Mouse (Mus musculus): ENCODE data around the gene Gstp3.
A peak's percentile ranks its signal among the peaks of the same experiment; 100 is the strongest.
"Not testable (repeated sequence)": the region's sequence is repeated elsewhere in the genome, so short reads cannot be mapped to it uniquely, and the experiment has no call there.

Gene Gstp3

DNA sequence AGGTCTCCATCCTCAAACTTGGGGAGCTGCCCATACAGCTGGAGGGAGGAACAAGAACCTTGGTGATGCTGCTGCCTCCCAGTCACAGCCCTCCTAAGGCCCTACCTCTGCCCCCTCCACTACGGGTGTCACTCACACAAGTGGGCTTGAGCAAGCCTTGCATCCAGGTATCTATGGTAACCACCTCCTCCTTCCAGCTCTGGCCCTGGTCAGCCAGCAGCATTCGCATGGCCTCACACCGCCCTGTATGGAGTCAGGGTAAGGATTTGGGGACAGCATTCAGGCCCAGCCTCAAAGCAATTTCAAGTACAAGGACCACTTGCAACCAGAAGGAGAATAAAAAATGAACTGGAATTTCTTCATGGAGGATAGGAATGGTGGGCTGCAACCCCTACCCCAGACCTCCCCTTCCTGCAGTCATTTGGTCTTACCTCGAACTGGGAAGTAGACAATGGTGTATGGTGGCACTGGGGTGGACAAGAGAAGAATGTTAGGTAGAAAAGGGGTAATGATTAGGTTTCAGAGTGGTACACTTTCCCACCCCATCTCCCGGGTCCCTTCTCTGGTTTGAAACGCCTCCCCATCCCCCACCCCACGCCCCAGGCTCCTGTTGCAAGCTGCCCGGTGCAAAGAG lies 22.1 kb downstream of the Gstp3 start:
- DNase-seq, result not testable (repeated sequence)

DNA sequence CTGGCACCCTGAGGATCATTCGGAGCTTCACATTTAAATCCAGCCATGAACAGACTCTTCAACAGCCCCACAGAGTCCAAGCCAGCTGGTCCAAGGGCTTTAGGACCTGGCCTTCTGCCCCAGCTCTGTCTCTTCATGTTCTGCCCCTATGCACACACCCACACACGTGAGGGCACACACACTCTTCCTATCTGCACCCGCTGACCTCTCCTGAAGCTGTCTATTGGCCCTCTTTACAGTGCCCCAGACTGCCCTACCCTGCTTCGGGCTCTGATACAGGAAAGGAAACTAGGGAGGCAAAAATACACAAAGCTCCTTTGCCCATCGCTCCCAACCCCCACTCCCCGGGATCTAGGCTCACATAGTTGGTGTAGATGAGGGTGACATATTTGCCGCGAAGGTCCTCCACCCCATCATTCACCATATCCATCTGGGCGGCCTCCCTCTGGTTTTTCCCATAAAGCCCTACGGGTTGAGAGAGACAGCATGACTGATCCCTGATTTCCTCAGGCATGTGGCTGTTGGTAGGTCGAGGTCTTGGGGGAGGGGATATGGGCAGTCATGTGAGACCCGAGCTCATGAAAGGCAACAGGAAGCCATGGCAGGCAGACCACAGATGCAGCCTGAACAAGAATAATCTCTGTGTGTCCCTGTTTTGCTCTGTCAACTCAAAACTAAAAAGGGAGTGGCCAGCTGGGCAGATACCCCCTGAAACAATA lies 22.9 kb downstream of the Gstp3 start:
- DNase-seq, result no peak

DNA sequence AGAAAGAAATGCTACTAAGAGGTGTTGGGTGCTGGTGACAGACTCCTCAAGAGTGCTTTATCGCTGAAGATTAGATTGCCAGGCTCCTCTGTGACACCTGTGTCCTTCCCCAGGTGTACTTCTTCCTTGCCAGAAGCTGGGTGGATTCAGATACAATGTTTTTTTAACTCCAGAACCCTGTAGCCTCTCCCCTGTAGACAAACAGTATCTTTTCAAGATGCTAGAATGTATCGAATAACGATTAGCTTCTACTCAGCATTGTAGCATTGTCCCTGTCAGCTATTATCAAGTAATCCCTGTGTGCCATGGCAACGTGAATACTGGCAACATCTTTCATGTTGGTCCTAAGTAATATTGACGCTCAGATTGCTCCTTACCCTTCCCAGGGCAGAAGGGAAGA lies 25.6 kb downstream of the Gstp3 start:
- no peak for DNase-seq

DNA sequence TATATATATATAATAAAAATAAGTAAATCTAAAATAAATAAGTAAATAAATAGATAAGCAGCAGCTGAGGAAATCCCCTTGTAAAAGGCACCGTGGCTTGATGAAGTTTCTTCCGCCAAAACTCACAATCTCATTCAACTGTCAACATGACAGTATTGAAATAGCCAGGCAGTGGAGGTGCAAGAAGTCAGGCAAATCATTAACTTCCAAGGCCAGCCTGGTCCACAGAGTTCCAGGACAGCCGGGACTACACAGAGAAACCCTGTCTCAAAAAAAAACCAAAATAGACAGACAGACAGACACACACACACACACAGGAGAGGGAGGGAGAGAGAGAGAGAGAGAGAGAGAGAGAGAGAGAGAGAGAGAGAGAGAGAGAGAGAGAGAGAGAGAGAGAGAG lies 26.1 kb downstream of the Gstp3 start:
- DNase-seq, result peak; percentile 43

DNA sequence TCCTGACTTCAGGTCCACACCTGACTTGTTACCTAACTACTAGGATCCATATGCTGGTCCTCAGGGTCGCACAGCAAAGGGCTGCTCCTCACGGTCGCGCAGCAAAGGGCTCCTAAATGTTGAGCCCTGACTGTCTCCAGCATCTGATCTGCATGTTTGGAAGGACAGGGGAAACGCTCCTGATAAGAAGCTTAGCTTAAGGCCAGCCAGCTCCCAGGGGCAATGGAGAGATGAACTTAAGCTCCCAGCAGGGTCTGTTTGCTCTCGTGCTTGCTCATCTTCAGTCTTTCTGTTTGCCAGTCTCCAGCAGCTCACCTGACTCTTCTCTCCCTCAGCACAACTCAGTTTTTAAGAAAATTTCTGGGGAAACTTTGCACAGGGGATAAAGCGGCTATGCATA lies 26.7 kb downstream of the Gstp3 start:
- DNase-seq, result no peak

DNA sequence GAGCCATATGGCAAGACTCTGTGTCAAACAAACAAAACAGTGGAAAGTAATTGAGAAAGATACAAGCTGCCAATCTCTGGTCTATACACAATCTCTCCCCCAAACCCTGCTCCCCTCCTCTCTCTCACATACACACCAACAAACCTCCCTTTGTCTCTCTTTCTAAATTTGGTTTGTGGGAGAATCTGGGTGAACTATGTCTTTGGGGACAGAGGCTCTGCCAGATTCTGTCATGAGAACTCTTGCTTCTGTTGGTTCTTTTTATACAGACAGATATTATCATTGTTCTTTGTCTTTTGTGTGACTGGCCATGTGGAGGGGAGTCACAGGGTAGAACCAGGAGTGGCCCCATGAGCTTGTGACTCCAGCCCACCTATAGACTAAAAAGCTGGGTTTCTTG lies 31.8 kb downstream of the Gstp3 start:
- no peak for DNase-seq

DNA sequence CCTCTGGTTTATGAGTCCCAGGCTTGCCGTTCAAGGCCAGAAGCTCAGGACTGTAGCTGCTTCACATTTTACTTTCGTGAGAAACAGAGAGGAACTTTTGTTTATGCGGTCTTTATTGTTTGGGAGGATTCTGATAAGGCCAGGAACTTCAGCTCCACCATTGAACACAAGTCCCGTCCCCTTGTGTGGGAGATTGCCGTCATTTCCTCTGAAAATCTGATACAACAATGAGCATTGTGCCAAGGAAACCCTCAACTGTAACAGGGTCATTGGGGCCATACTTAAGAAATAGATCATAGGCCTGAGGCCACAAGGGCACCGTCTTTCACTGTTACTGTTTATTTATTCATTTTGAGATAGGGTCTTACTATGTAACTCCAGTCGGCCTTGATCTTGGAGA lies 36.2 kb downstream of the Gstp3 start:
- no peak for DNase-seq

DNA sequence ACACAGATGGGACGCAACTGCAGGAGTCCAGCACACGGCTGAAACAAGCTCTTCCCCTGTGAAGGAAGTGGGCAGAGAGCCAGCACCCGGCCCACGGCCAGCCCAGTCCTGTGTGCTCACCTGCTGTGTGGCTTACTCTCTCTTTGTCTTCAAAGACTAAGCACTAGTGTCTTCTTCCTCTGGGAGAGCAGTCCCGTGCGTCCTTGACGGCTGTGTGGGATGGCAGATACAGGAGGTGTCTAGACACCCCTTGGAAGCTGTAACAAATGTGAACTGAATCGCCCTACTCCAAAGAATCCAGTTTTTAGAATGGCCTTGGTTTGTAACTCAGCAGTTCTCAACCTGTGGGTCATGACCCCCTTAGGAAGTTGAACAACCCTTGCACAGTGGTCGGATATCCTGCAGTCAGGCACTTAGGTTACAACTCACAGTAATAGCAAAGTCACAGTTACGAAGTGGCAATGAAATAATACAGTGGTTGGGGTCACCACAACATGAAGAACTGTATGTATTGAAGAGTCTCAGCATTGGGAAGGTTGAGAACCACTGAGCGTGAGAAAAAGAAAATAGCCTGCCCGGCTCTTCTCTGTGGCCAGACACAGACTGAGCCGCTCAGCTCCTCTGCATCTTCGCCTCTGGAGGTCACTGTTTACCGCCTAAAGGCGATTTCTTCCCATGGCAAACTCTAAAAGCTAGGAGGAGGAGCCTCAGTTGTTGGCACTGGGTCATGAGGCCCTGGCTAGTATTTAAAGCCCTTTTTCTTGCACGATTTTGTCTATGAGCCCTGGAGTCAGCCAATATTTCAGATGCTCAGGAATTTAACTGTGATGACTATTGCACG lies 40.4 kb downstream of the Gstp3 start:
- DNase-seq, result peak; percentile 89

DNA sequence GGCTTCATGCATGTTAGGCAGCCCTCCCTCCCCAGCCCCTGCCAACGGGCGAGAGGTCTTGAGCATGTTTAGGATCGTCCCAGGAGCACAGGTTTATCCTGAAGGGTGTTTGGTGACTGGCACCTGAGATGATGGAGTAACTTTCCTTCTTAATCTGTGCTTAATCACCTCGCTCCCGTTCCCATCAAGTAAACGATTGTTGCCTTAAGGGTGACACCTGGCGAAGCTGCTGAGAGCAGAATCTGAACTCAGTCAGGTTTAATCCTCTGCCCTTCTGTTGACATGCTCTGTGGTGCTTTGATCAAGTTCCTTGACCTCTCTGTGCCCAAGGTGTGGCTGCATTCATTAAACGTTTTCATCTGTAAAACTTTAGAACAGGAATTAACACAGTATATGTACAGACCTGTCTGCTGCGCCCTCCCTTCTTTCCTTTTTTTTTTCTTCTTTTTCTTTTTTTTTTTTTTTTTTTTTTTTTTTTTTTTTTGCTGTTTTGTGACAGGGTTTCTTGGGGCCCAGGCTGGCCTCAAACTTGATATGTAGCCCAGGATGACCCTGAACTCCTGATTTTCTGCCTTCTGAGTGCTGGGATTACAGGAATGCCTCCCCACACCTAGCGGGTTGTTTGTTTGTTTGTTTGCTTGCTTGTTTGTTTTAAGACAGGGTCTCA lies 41.3 kb downstream of the Gstp3 start:
- DNase-seq, result no peak

DNA sequence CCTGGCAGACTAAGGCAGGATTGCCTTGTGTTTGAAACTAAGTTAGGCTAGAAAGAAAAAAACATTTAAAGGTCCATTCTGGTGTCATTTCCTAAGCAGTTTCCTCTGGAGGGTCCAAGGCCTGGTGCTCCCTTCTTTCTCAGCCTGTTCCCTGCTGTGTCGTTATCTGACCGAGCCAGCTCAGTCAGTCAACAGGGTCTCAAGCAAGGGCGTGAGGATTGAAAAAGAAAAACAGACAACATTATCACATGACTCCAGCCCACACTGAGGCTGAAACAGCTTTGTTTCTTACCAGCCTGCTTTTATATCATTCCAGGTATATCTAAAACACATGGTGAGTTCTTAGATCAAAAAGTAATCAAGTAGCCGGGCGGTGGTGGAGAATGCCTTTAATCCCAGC lies 43.7 kb downstream of the Gstp3 start:
- no peak for DNase-seq

DNA sequence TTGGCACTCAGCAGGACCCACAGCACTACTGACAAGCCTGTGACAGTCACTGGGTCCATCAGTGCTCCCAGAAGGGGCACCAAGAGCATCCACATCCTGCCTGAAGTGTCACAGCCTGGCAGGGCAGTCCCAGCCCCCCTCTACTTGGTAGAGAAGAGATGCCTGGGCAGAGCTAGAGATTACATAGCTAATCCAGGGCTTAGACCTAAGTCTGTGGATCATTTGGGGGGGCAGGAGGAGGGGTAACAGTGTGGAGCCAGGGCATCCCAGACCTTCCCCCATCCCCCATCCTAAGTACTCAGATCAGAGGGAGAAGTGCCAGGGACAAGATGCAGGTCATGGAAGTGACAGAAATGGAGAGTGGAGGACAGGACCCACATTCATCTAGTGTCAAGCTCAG lies 44.6 kb downstream of the Gstp3 start:
- DNase-seq, result no peak

DNA sequence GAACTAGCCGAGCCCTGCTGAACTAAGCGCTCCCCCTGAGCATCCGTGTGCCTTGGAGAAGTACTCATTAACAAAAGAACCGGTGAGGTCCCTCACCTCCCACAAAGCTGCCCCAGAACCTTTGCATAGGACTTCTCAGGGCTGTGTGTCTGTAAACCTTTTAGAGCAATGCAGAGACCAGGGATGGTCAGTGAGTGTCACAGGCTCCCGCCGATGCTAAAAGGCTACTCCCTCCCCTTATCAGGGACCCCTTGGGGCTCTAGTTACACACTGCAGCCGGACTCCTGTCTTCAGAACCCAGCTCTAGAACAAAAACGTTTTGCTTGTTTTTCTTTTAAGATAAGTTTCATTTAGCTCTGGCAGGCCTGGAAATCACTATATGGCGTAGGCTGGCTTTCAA lies 46.3 kb downstream of the Gstp3 start:
- no peak for DNase-seq

DNA sequence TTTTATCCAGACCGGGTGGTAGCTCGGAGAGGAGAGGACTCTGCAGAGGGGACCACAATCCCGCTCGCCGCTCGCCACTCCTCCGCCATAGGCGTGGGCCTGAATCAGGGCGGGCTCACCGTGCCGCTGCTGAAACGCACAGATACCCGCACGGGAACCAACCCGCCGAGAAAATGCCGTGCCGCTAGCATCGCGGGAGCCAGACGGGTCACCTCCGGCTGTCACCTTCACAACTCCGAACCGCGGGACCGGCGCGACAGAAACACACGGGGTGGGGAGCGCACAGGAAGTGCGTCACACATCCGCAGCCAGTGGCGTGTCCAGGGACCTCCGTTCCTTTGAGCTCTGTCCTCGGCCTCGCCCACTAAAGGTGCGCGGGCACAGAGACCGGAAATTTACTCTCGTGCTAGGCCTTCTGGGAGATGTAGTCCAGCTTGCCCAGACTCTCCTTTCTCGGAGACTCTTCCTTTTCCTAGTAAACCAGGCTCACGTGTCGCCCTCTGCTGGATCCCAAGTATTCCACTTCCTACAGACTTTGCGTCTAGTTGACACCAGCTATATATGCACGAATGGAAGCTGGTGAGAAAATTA lies 46.8 kb downstream of the Gstp3 start, which contains the start of gene Ndufv1:
TSS of gene Ndufv1 (minus strand) at position 375 of the 591 bp plus-strand sequence.
- peak; percentile 98 for DNase-seq

DNA sequence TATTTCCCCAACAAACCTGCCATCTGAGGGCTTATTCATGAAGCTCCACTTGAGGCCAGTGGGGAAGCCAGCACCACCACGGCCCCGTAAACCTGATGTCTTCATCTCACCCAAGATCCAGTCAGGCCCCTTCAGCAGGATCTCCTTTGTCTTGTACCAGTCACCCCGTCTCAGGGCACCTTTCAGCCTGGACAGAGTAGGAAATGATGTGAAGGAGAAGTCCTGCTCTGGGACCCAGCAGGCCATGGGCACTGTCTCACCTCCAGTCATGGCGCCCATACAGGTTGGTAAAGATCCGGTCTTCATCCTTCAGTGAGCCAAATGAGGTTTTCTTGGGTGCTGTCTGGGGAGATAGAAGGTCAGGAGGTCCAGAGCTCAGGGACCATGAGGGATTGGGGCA lies 48.3 kb downstream of the Gstp3 start:
- no peak for DNase-seq
